Mouse (Mus musculus): ENCODE results near the gene Heg1. TPM values are rescaled to one million over a fixed set of nuclear protein-coding genes. Genes with fewer than 3 reads are reported as not detected.

The Heg1 gene
- total and polyA plus RNA-seq, 3 experiments: 40.8 to 77.1 (median 67.2) TPM

DNA sequence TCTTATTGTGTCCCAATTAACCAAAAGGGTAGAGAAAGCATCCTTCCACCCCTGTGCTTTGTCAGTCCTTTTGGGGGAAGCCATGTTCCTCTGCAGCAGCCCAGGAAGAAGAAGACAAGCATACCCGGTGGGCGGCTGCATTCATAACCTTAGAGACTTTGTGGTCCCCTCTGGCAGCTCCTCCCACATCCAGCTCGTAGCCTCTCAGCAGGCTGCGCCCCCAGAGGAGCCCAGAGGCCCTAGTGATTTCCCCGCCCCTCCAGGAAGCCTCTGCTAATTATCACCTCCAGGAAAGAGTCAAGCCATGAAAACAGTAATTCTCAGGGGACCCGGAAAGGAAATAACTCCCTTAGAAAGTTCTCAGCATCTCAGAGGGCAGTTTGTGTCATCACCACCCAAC, 21.1 kb downstream of the Heg1 start (continued):
- peak; percentile 21 for TF ChIP-seq EP300 (IDR thresholded peaks at IDR 0.05; ENCODE audit: low read length)
- TF ChIP-seq ZKSCAN1 (IDR thresholded peaks at IDR 0.05; ENCODE audit: borderline replicate concordance, low read depth, low read length): no peak
- TF ChIP-seq NELFE (IDR thresholded peaks at IDR 0.05; ENCODE audit: low read depth, low read length): peak; percentile 54
- 0 out of 2 replicates have a peak, but pooled peaks have one; percentile 21 for TF ChIP-seq MYC (IDR thresholded peaks at IDR 0.05; ENCODE audit: low read depth, low read length)
- TF ChIP-seq USF1 (IDR thresholded peaks at IDR 0.05; ENCODE audit: low read depth, low read length): no peak
- TF ChIP-seq MXI1 (IDR thresholded peaks at IDR 0.05; ENCODE audit: low read depth, low read length): peak; percentile 88
- no peak for TF ChIP-seq PAX5 (IDR thresholded peaks at IDR 0.05; ENCODE audit: low read length)
- no peak for TF ChIP-seq ZNF384 (IDR thresholded peaks at IDR 0.05; ENCODE audit: low read depth, low read length)
- no peak for TF ChIP-seq JUND (conservative IDR thresholded peaks at IDR 0.05; ENCODE audit: low read depth, low read length)
- peak; percentile 42; the same call in 1 of the 2 replicates for TF ChIP-seq CHD2 (IDR thresholded peaks at IDR 0.05; ENCODE audit: low read length)
- TF ChIP-seq MAZ (IDR thresholded peaks at IDR 0.05; ENCODE audit: low read depth, low read length): peak; percentile 81; the same call in 1 of the 2 replicates

DNA sequence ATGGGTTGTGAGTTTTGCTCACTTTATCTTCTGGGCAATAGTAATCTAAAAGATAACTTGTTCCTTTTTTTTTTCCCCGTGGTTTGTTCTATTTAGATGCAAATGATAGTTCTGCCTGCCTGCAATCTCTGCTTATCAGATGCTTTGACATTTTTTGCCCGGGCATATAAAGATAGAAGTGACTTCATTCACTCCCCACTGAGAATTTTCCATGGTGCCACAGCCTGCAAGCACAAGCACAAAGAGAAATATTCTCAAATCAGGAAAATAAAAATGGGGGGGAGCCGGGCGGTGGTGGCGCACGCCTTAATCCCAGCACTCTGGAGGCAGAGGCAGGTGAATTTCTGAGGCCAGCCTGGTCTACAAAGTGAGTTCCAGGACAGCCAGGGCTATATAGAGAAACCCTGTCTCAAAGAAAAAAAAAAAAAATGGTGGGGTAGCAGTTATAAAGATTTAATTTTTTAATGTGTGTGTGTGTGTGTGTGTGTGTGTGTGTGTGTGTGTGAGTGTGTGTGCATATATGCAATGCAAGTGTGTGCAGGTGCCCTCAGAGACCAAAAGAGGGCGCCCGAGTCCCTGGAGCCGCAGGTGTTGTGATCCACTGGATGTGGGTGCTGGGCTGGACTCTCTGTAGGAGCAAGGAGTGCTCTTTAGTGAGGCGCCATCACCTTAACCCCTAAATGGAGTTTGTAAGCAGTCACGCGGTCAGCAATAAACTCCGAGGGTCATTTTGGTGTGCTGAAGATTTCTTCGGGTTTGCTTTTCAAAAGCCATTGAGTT, 22.1 kb downstream of the Heg1 start:
- peaks cover 93% of the 10 kb centered on the region for H3K79me2 ChIP-seq (replicated peaks; ENCODE audit: control insufficient read depth, extremely low read depth, insufficient read depth, poor library complexity, severe bottlenecking)
- peaks cover 29 to 66% of the 10 kb centered on the region in 2 experiments for H3K36me3 ChIP-seq (replicated peaks in 1 of 2; ENCODE audit: control insufficient read depth in 1 of 2, insufficient read depth in 1 of 2, low read length in 1 of 2)
- no peak overlapping the region for H3K4me3 ChIP-seq (replicated peaks in 1 of 3; ENCODE audit: low read depth in 2 of 3, low read length in 2 of 3, poor library complexity in 1 of 3)
- no peak overlapping the region for H3K27ac ChIP-seq (ENCODE audit: insufficient read depth, low read depth)
- H3K9me3 ChIP-seq (replicated peaks; ENCODE audit: low read length): peaks cover 2% of the 10 kb centered on the region
- dilution Hi-C loops (cut with MboI; ENCODE audit: extremely low pct_ligation_motif_present, extremely low pct_unique_long_range_greater_than_20kb, low sequenced_read_pairs): no loop called here
- H3K4me1 ChIP-seq (ENCODE audit: control insufficient read depth in 1 of 2, insufficient read depth in 2 of 2): peaks cover 41 to 90% of the 10 kb centered on the region in 2 experiments
- H3K27me3 ChIP-seq (replicated peaks): no peaks in the 10 kb centered on the region
- in situ Hi-C loops (cut with MboI; ENCODE audit: low pct_ligation_motif_present, low pct_unique_long_range_greater_than_20kb, low sequenced_read_pairs): no loop called here
- H3K9ac ChIP-seq (ENCODE audit: insufficient read depth, low read depth): no peak overlapping the region
- TF ChIP-seq MAZ (IDR thresholded peaks at IDR 0.05; ENCODE audit: low read depth, low read length) (no peak), ZNF384 (IDR thresholded peaks at IDR 0.05; ENCODE audit: low read depth, low read length) (no peak; the same call in 1 of the 2 replicates), NELFE (IDR thresholded peaks at IDR 0.05; ENCODE audit: low read depth, low read length) (no peak), POLR2AphosphoS2 (IDR thresholded peaks at IDR 0.05; ENCODE audit: low read depth, low read length) (no peak), SMC3 (IDR thresholded peaks at IDR 0.05; ENCODE audit: low read depth, low read length) (peak; percentile 28), PAX5 (IDR thresholded peaks at IDR 0.05; ENCODE audit: low read length) (no peak), TCF12 (IDR thresholded peaks at IDR 0.05; ENCODE audit: low read depth, low read length) (0 out of 2 replicates have a peak, but pooled peaks have one; percentile 27), NRF1 (IDR thresholded peaks at IDR 0.05; ENCODE audit: low read depth, low read length) (no peak), RCOR1 (conservative IDR thresholded peaks at IDR 0.05; ENCODE audit: low read depth, low read length) (no peak), E2F4 (IDR thresholded peaks at IDR 0.05; ENCODE audit: insufficient replicate concordance, low read depth, low read length) (no peak), USF2 (conservative IDR thresholded peaks at IDR 0.05; ENCODE audit: low read depth, low read length) (no peak), UBTF (IDR thresholded peaks at IDR 0.05; ENCODE audit: low read depth, low read length) (no peak), CHD1 (IDR thresholded peaks at IDR 0.05; ENCODE audit: low read depth, low read length) (no peak), IRF4 (IDR thresholded peaks at IDR 0.05; ENCODE audit: low read depth, low read length) (no peak), JUND (conservative IDR thresholded peaks at IDR 0.05; ENCODE audit: low read depth, low read length) (no peak), RAD21 (IDR thresholded peaks at IDR 0.05; ENCODE audit: low read depth, low read length) (peak; percentile 17), ZMIZ1 (IDR thresholded peaks at IDR 0.05; ENCODE audit: low read depth, low read length) (no peak), ETS1 (conservative IDR thresholded peaks at IDR 0.05; ENCODE audit: low read depth, low read length) (no peak; the same call in 1 of the 2 replicates), HCFC1 (IDR thresholded peaks at IDR 0.05; ENCODE audit: low read depth, low read length) (no peak), MEF2A (IDR thresholded peaks at IDR 0.05; ENCODE audit: borderline replicate concordance, low read depth, low read length) (peak; percentile 30; the same call in 1 of the 2 replicates), GABPA (IDR thresholded peaks at IDR 0.05; ENCODE audit: insufficient replicate concordance, low read depth, low read length) (no peak), CTCF (conservative IDR thresholded peaks at IDR 0.05 in 1 of 2, IDR thresholded peaks at IDR 0.05 in 1 of 2; ENCODE audit: low read depth in 2 of 2, low read length in 2 of 2) (peak in 1 of 2 experiments; percentile 37; a peak in 2 of 4 replicates), KAT2A (IDR thresholded peaks at IDR 0.05; ENCODE audit: insufficient replicate concordance, low read length) (0 out of 2 replicates have a peak, but pooled peaks have one; percentile 19), MAX (IDR thresholded peaks at IDR 0.05; ENCODE audit: low read length) (no peak)
- DNase-seq (ENCODE audit: extremely low read depth): no peak
- H3K4me2 ChIP-seq (ENCODE audit: insufficient read depth, low read depth, poor library complexity, severe bottlenecking): no peak overlapping the region

Data from CH12.LX (cell line).